Mouse (Mus musculus) cortical plate, adult 2 months (tissue): Measurements from ENCODE around the gene Cbr4. TPM values are rescaled to one million over a fixed set of nuclear protein-coding genes. Genes with fewer than 3 reads are reported as not detected.

ENCODE experiments used
- H3K27ac ChIP-seq: fragments of 200-500 bp; 2 replicates; pipeline ENCODE4 v1.5.1; 2012; ENCODE audit warnings: low read length, control low read depth, inconsistent platforms; ENCODE audit not compliant: insufficient read depth
- H3K4me1 ChIP-seq: fragments of 200-500 bp; 2 replicates; pipeline ENCODE4 v1.6.1; 2011; ENCODE audit warnings: low read length; ENCODE audit not compliant: control insufficient read depth, insufficient read depth
- H3K4me3 ChIP-seq: fragments of 200-500 bp; 2 replicates; pipeline ENCODE4 v1.5.1; 2011; ENCODE audit warnings: mild to moderate bottlenecking, low read length, control low read depth; ENCODE audit not compliant: insufficient read depth
- CTCF ChIP-seq: fragments of 200-500 bp; IDR thresholded peaks from 2 replicates; pipeline ENCODE4 v1.5.1; 2011; ENCODE audit warnings: mild to moderate bottlenecking, control low read depth, low read length; ENCODE audit not compliant: insufficient read depth; ENCODE audit errors: extremely low read depth
- POLR2A ChIP-seq: fragments of 200-500 bp; IDR thresholded peaks from 2 replicates; pipeline ENCODE4 v1.6.1; 2011; ENCODE audit warnings: mild to moderate bottlenecking, low read length, control low read depth; ENCODE audit not compliant: insufficient read depth; ENCODE audit errors: extremely low read depth
- polyA plus RNA-seq: library from polyadenylated mRNA; depleted of rRNA; stranded (reverse); fragments of >200 nt; gene quantifications from 2 replicates; pipeline ENCODE4 v1.2.3, GENCODE M21; 2012

Gene Cbr4
- polyA plus RNA-seq, 1 experiment, result 19.3 TPM

GRCm38 (mm10) chr8:61537471-61537870, 49.9 kb downstream of the Cbr4 start:
- no peaks in the 10 kb centered on the region for H3K4me1 ChIP-seq
- H3K27ac ChIP-seq, result no peak overlapping the region
- H3K4me3 ChIP-seq, result no peak overlapping the region
- TF ChIP-seq POLR2A, result no peak
- no peak for TF ChIP-seq CTCF

- Histone ChIP-seq H3K4me1 (no peaks in the 10 kb centered on the region), H3K4me3 (no peak overlapping the region), H3K27ac (no peak overlapping the region)
- no peak for TF ChIP-seq POLR2A
- peak; percentile 100 for TF ChIP-seq CTCF
These were observed 52.4 kb downstream of the Cbr4 start for GRCm38 (mm10) chr8:61539828-61540500.

GRCm38 (mm10) chr8:61549585-61549984, 62.1 kb downstream of the Cbr4 start:
- no peak overlapping the region for H3K4me3 ChIP-seq

GRCm38 (mm10) chr8:61550006-61550748, 62.6 kb downstream of the Cbr4 start:
- H3K27ac ChIP-seq, result no peak overlapping the region
- no peak for TF ChIP-seq CTCF
- TF ChIP-seq POLR2A, result no peak
- no peaks in the 10 kb centered on the region; the same call in 1 of the 2 replicates for H3K4me1 ChIP-seq
- H3K4me3 ChIP-seq, result no peak overlapping the region

More at GRCm38 (mm10) chr8:61549585-61549984, 62.1 kb downstream of the Cbr4 start:
- Histone ChIP-seq H3K4me1 (no peaks in the 10 kb centered on the region; the same call in 1 of the 2 replicates), H3K27ac (no peak overlapping the region)
- no peak for TF ChIP-seq POLR2A
- no peak for TF ChIP-seq CTCF

- no peaks in the 10 kb centered on the region; the same call in 1 of the 2 replicates for H3K4me1 ChIP-seq
- no peak overlapping the region for H3K4me3 ChIP-seq
- TF ChIP-seq CTCF (no peak), POLR2A (no peak)
- H3K27ac ChIP-seq, result no peak overlapping the region
These were observed 64.7 kb downstream of the Cbr4 start for GRCm38 (mm10) chr8:61552221-61552620.

GRCm38 (mm10) chr8:61552755-61553402, 65.3 kb downstream of the Cbr4 start:
- Histone ChIP-seq H3K27ac (no peak overlapping the region), H3K4me3 (no peak overlapping the region), H3K4me1 (no peaks in the 10 kb centered on the region; the same call in 1 of the 2 replicates)
- TF ChIP-seq POLR2A (no peak), CTCF (no peak)

- peaks cover 3% of the 10 kb centered on the region for H3K4me1 ChIP-seq
- H3K4me3 ChIP-seq, result no peak overlapping the region
- no peak overlapping the region for H3K27ac ChIP-seq
- no peak for TF ChIP-seq POLR2A
- no peak for TF ChIP-seq CTCF
These were observed 67.8 kb downstream of the Cbr4 start for GRCm38 (mm10) chr8:61555343-61555742.

- no peak overlapping the region for H3K27ac ChIP-seq
- peaks cover 3% of the 10 kb centered on the region for H3K4me1 ChIP-seq
- H3K4me3 ChIP-seq, result no peak overlapping the region
- TF ChIP-seq POLR2A (no peak), CTCF (no peak)
These were observed 68.7 kb downstream of the Cbr4 start for GRCm38 (mm10) chr8:61556219-61556618.
